Mouse (Mus musculus) midbrain, postnatal 0 days (tissue): ENCODE results near the gene Gm9945. TPM values are rescaled to one million over a fixed set of nuclear protein-coding genes. Genes with fewer than 3 reads are reported as not detected.
A peak's percentile ranks its signal among the peaks of the same experiment; 100 is the strongest.

ENCODE experiments used
- ATAC-seq: fragments of 200-750 bp; cut with Nextera tagmentation; 2 replicates; pipeline ENCODE4 v1.8.0; 2017; ENCODE audit warnings: moderate number of reproducible peaks, mild to moderate bottlenecking, moderate TSS enrichment, moderate library complexity; ENCODE audit not compliant: low FRiP score
- DNase-seq: peaks from one replicate; pipeline ENCODE4 v3.0.0-alpha.2; 2015; ENCODE audit warnings: low spot score
- H3K27ac ChIP-seq: fragments of 300-500 bp; sonication (generic); 2 replicates; pipeline ENCODE4 v1.5.1; 2014; ENCODE audit warnings: low read depth, mild to moderate bottlenecking, low read length, mixed read lengths
- H3K27me3 ChIP-seq: fragments of 300-500 bp; sonication (generic); 2 replicates; pipeline ENCODE4 v1.6.1; 2014; ENCODE audit warnings: low read length, control low read depth, mixed read lengths; ENCODE audit not compliant: insufficient read depth
- H3K36me3 ChIP-seq: fragments of 300-500 bp; sonication (generic); 2 replicates; pipeline ENCODE4 v1.6.1; 2014; ENCODE audit warnings: low read length, control low read depth, mixed read lengths; ENCODE audit not compliant: insufficient read depth
- H3K4me1 ChIP-seq: fragments of 300-500 bp; sonication (generic); 2 replicates; pipeline ENCODE4 v1.6.1; 2014; ENCODE audit warnings: mild to moderate bottlenecking, control low read depth, antibody characterized with exemption, low read length, mixed read lengths; ENCODE audit not compliant: insufficient read depth
- H3K4me2 ChIP-seq: fragments of 300-500 bp; sonication (generic); 2 replicates; pipeline ENCODE4 v1.6.1; 2014; ENCODE audit warnings: low read depth, mild to moderate bottlenecking, low read length, mixed read lengths; ENCODE audit not compliant: poor library complexity, severe bottlenecking
- H3K4me3 ChIP-seq: fragments of 300-500 bp; sonication (generic); 2 replicates; pipeline ENCODE4 v1.5.1; 2014; ENCODE audit warnings: low read depth, mild to moderate bottlenecking, low read length, moderate library complexity
- H3K9ac ChIP-seq: fragments of 300-500 bp; sonication (generic); replicated peaks from 2 replicates; pipeline ENCODE4 v1.6.1; 2014; ENCODE audit warnings: mild to moderate bottlenecking, low read length, moderate library complexity, mixed read lengths; ENCODE audit not compliant: poor library complexity, severe bottlenecking
- H3K9me3 ChIP-seq: fragments of 300-500 bp; sonication (generic); 2 replicates; pipeline ENCODE4 v1.6.1; 2016; ENCODE audit warnings: low read length, control low read depth
- CTCF ChIP-seq: IDR thresholded peaks from 2 replicates; pipeline ENCODE4 v1.5.1; 2016; ENCODE audit warnings: antibody characterized with exemption, mild to moderate bottlenecking
- WGBS: fragments of 180-500 bp; shearing (Covaris S2); extraction: QIAGEN DNeasy Blood & Tissue Kit; methylation state at CpG from one replicate; pipeline ENCODE4 v1.1.7; 2014; 5-methylcytosine and 5-hydroxymethylcytosine counted together
- polyA plus RNA-seq: library from polyadenylated mRNA; unstranded; fragments of >200 nt; fragmentation: Nextera tagmentation; extraction: Ambion mirVana; gene quantifications from 2 replicates; pipeline ENCODE4 v1.2.1, GENCODE M21; 2015
- total RNA-seq: library from RNA; depleted of rRNA; stranded (reverse); fragments of >200 nt; gene quantifications from 2 replicates; pipeline ENCODE4 v1.2.3, GENCODE M21; 2014

The Gm9945 gene
- total and polyA plus RNA-seq, 2 experiments from 2014 or later = 0.33 TPM; not detected in 1

GRCm38 (mm10) chr11:53521120-53521820 lies 41.3 kb downstream of the Gm9945 start:
- H3K27ac ChIP-seq = no peak overlapping the region

GRCm38 (mm10) chr11:53521821-53522131 lies 41.8 kb downstream of the Gm9945 start:
- no peak for ATAC-seq
- peak overlapping the region; percentile 86 for H3K4me2 ChIP-seq
- no peaks in the 10 kb centered on the region for H3K27me3 ChIP-seq
- H3K9me3 ChIP-seq = no peaks in the 10 kb centered on the region
- H3K9ac ChIP-seq = no peak overlapping the region
- 87% methylated on average over 7 of the region's 7 CpGs for WGBS
- peaks cover 5% of the 10 kb centered on the region; the same call in 1 of the 2 replicates for H3K4me1 ChIP-seq
- H3K27ac ChIP-seq = no peak overlapping the region
- DNase-seq = no peak
- peak overlapping the region; percentile 83; the same call in 1 of the 2 replicates for H3K4me3 ChIP-seq
- H3K36me3 ChIP-seq = no peaks in the 10 kb centered on the region
- TF ChIP-seq CTCF = no peak

More at GRCm38 (mm10) chr11:53521120-53521820, 41.3 kb downstream of the Gm9945 start:
- H3K9ac ChIP-seq = peak overlapping the region; percentile 91; the same call in 1 of the 2 replicates
- no peaks in the 10 kb centered on the region for H3K27me3 ChIP-seq
- no peak for TF ChIP-seq CTCF
- ATAC-seq (no peak), DNase-seq (no peak)
- H3K4me1 ChIP-seq = peaks cover 5% of the 10 kb centered on the region; the same call in 1 of the 2 replicates
- whole genome bisulfite sequencing = 43% methylated on average over 16 of the region's 16 CpGs
- H3K4me2 ChIP-seq = peak overlapping the region; percentile 86
- H3K36me3 ChIP-seq = no peaks in the 10 kb centered on the region
- peak overlapping the region; percentile 83 for H3K4me3 ChIP-seq
- no peaks in the 10 kb centered on the region for H3K9me3 ChIP-seq

GRCm38 (mm10) chr11:53522362-53522761 lies 42.4 kb downstream of the Gm9945 start:
- Histone ChIP-seq H3K27ac (no peak overlapping the region), H3K4me3 (no peak overlapping the region), H3K4me1 (peaks cover 5% of the 10 kb centered on the region; the same call in 1 of the 2 replicates), H3K9ac (no peak overlapping the region), H3K36me3 (no peaks in the 10 kb centered on the region), H3K9me3 (no peaks in the 10 kb centered on the region), H3K27me3 (no peaks in the 10 kb centered on the region), H3K4me2 (no peak overlapping the region)
- no peak for TF ChIP-seq CTCF
- DNase-seq (no peak), ATAC-seq (no peak)
- 89% methylated on average over 3 of the region's 3 CpGs for WGBS

GRCm38 (mm10) chr11:53522930-53523329 lies 43.0 kb downstream of the Gm9945 start:
- Histone ChIP-seq H3K4me3 (no peak overlapping the region), H3K27me3 (no peaks in the 10 kb centered on the region), H3K27ac (no peak overlapping the region), H3K9ac (no peak overlapping the region), H3K36me3 (no peaks in the 10 kb centered on the region), H3K4me2 (no peak overlapping the region), H3K4me1 (peaks cover 5% of the 10 kb centered on the region; the same call in 1 of the 2 replicates), H3K9me3 (no peaks in the 10 kb centered on the region)
- DNase-seq (no peak), ATAC-seq (no peak)
- WGBS = 71% methylated on average over 9 of the region's 9 CpGs
- no peak for TF ChIP-seq CTCF

- Histone ChIP-seq H3K9ac (no peak overlapping the region), H3K4me2 (no peak overlapping the region), H3K4me3 (no peak overlapping the region), H3K27ac (no peak overlapping the region), H3K4me1 (peaks cover 11% of the 10 kb centered on the region; the same call in 1 of the 2 replicates), H3K27me3 (no peaks in the 10 kb centered on the region), H3K9me3 (no peaks in the 10 kb centered on the region), H3K36me3 (no peaks in the 10 kb centered on the region)
- 89% methylated on average over 14 of the region's 14 CpGs for WGBS
- TF ChIP-seq CTCF = no peak
- DNase-seq (no peak), ATAC-seq (no peak)
Measured at GRCm38 (mm10) chr11:53523545-53524405, 43.8 kb downstream of the Gm9945 start.

- H3K4me2 ChIP-seq = no peak overlapping the region
- peaks cover 15% of the 10 kb centered on the region; the same call in 1 of the 2 replicates for H3K4me1 ChIP-seq
- H3K36me3 ChIP-seq = no peaks in the 10 kb centered on the region
- DNase-seq = no peak
- ATAC-seq = no peak
- no peaks in the 10 kb centered on the region for H3K9me3 ChIP-seq
- TF ChIP-seq CTCF = peak; percentile 55
- no peak overlapping the region for H3K27ac ChIP-seq
- WGBS = 67% methylated on average over 6 of the region's 6 CpGs
- H3K9ac ChIP-seq = no peak overlapping the region
- no peaks in the 10 kb centered on the region for H3K27me3 ChIP-seq
- H3K4me3 ChIP-seq = no peak overlapping the region
Measured at GRCm38 (mm10) chr11:53524905-53525304, 44.9 kb downstream of the Gm9945 start.
